Mouse (Mus musculus) ES-E14 (cell line): Measurements from ENCODE around the gene Naa20. TPM values are rescaled to one million over a fixed set of nuclear protein-coding genes. Genes with fewer than 3 reads are reported as not detected.

Source experiments
- DNase-seq: peaks from one replicate; pipeline ENCODE4 v3.0.0-alpha.2; 2013; ENCODE audit warnings: low read depth, low spot score
- H3K27ac ChIP-seq: 2 replicates; pipeline ENCODE4 v1.5.1; 2012; ENCODE audit warnings: low read depth, mild to moderate bottlenecking, low read length, moderate library complexity, mixed read lengths; ENCODE audit not compliant: poor library complexity, insufficient read depth, severe bottlenecking
- H3K36me3 ChIP-seq: 2 replicates; pipeline ENCODE4 v1.6.1; 2012; ENCODE audit warnings: mild to moderate bottlenecking, low read length, moderate library complexity, mixed read lengths; ENCODE audit not compliant: control insufficient read depth, poor library complexity, insufficient read depth, severe bottlenecking
- H3K4me1 ChIP-seq, 2 experiments: fragments of 150-350 bp in 1 of 2; sonication (generic) in 1 of 2; 2 replicates each; pipeline ENCODE4 v1.6.1; 2012; ENCODE audit warnings: low read length in 2 of 2, mild to moderate bottlenecking in 1 of 2, mixed read lengths in 1 of 2; ENCODE audit not compliant: control insufficient read depth in 2 of 2, insufficient read depth in 2 of 2, poor library complexity in 1 of 2
- H3K4me3 ChIP-seq, 2 experiments: fragments of 150-350 bp in 1 of 2; sonication (generic) in 1 of 2; 2 replicates each; pipeline ENCODE4 v1.5.1; 2012; ENCODE audit warnings: low read length in 2 of 2, low read depth in 1 of 2, mild to moderate bottlenecking in 1 of 2, mixed read lengths in 1 of 2; ENCODE audit not compliant: insufficient read depth in 1 of 2, poor library complexity in 1 of 2, severe bottlenecking in 1 of 2
- H3K9ac ChIP-seq: 2 replicates; pipeline ENCODE4 v1.6.1; 2012; ENCODE audit warnings: low read depth, mild to moderate bottlenecking, low read length, mixed read lengths; ENCODE audit not compliant: poor library complexity, insufficient read depth, severe bottlenecking
- H3K9me3 ChIP-seq: fragments of 150-350 bp; sonication (generic); 2 replicates; pipeline ENCODE4 v1.6.1; 2012; ENCODE audit warnings: low read depth, mild to moderate bottlenecking, low read length; ENCODE audit not compliant: control insufficient read depth, insufficient read depth
- CHD2 ChIP-seq: IDR thresholded peaks from 2 replicates; pipeline ENCODE4 v1.6.1; 2014; ENCODE audit warnings: mild to moderate bottlenecking, low read depth, low read length, inconsistent platforms
- HCFC1 ChIP-seq: IDR thresholded peaks from 2 replicates; pipeline ENCODE4 v1.6.1; 2012; ENCODE audit warnings: low read length, inconsistent platforms, borderline replicate concordance; ENCODE audit not compliant: insufficient read depth
- MAFK ChIP-seq: IDR thresholded peaks from 2 replicates; pipeline ENCODE4 v1.6.1; 2014; ENCODE audit warnings: mild to moderate bottlenecking, low read depth, low read length, inconsistent platforms; ENCODE audit not compliant: insufficient read depth
- ZC3H11A ChIP-seq: IDR thresholded peaks from 2 replicates; pipeline ENCODE4 v1.6.1; 2012; ENCODE audit warnings: low read depth, mild to moderate bottlenecking, inconsistent platforms, low read length, borderline replicate concordance
- ZNF384 ChIP-seq: IDR thresholded peaks from 2 replicates; pipeline ENCODE4 v1.6.1; 2012; ENCODE audit warnings: low read depth, low read length, inconsistent platforms
- in situ Hi-C, 2 experiments: fragments of 600-800 bp; cut with MboI; formaldehyde crosslinking; loops; one replicate each; pipeline ENCODE4 v1.15.1; 2025; ENCODE audit warnings: low sequenced_read_pairs in 2 of 2, inconsistent platforms in 1 of 2; ENCODE audit not compliant: unreplicated experiment in 2 of 2
- total RNA-seq: library from RNA; depleted of rRNA; stranded (reverse); fragments of 300-350 nt; gene quantifications from 2 replicates; pipeline ENCODE4 v1.2.3, GENCODE M21; 2012

Gene Naa20
- total RNA-seq, 1 experiment = 87.6 TPM

- Histone ChIP-seq H3K27ac (no peak overlapping the region), H3K36me3 (no peaks in the 10 kb centered on the region), H3K9me3 (no peaks in the 10 kb centered on the region), H3K4me1 (peaks cover 3 to 5% of the 10 kb centered on the region in 2 experiments; a peak in 1 of 4 replicates), H3K4me3 (peak overlapping the region; percentile 54 to 67), H3K9ac (peak overlapping the region; percentile 35; the same call in 1 of the 2 replicates)
- no peak for DNase-seq
- in situ Hi-C loops = no loop called here
- no peak for TF ChIP-seq ZC3H11A
- no peak for TF ChIP-seq MAFK
- TF ChIP-seq ZNF384 = no peak
- no peak for TF ChIP-seq CHD2
- TF ChIP-seq HCFC1 = no peak
Observed at GRCm38 (mm10) chr2:145859932-145860801, 41.7 kb upstream of the Naa20 start.

- H3K9me3 ChIP-seq = no peaks in the 10 kb centered on the region
- DNase-seq = no peak
- TF ChIP-seq ZC3H11A = no peak
- TF ChIP-seq ZNF384 = no peak
- no peak for TF ChIP-seq CHD2
- TF ChIP-seq MAFK = no peak
- no peak for TF ChIP-seq HCFC1
- no peaks in the 10 kb centered on the region for H3K36me3 ChIP-seq
- H3K4me3 ChIP-seq = no peak overlapping the region
- in situ Hi-C loops = no loop called here
- peaks cover 3 to 5% of the 10 kb centered on the region in 2 experiments; a peak in 1 of 4 replicates for H3K4me1 ChIP-seq
- no peak overlapping the region for H3K9ac ChIP-seq
- H3K27ac ChIP-seq = no peak overlapping the region
Observed at GRCm38 (mm10) chr2:145861193-145862123, 40.4 kb upstream of the Naa20 start.

GRCm38 (mm10) chr2:145862206-145862817 is 39.6 kb upstream of the Naa20 start:
- Histone ChIP-seq H3K9ac (no peak overlapping the region; the same call in 1 of the 2 replicates), H3K36me3 (no peaks in the 10 kb centered on the region), H3K4me1 (peaks cover 3 to 5% of the 10 kb centered on the region in 2 experiments; a peak in 1 of 4 replicates), H3K4me3 (no peak overlapping the region), H3K9me3 (no peaks in the 10 kb centered on the region), H3K27ac (no peak overlapping the region)
- DNase-seq = no peak
- in situ Hi-C loops = no loop called here
- TF ChIP-seq CHD2 (no peak), ZNF384 (no peak), MAFK (no peak), ZC3H11A (no peak), HCFC1 (no peak)

GRCm38 (mm10) chr2:145865344-145865743 is 36.6 kb upstream of the Naa20 start:
- Histone ChIP-seq H3K36me3 (no peaks in the 10 kb centered on the region), H3K9me3 (no peaks in the 10 kb centered on the region), H3K4me3 (no peak overlapping the region), H3K9ac (no peak overlapping the region), H3K27ac (no peak overlapping the region), H3K4me1 (peaks cover 0 to 3% of the 10 kb centered on the region in 2 experiments; a peak in 1 of 4 replicates)
- TF ChIP-seq ZNF384 = 0 out of 2 replicates have a peak, but pooled peaks have one; percentile 52
- no peak for TF ChIP-seq CHD2
- TF ChIP-seq ZC3H11A = no peak
- no peak for TF ChIP-seq MAFK
- TF ChIP-seq HCFC1 = no peak
- DNase-seq = no peak
- in situ Hi-C loops = no loop called here
